Mouse (Mus musculus) liver, postnatal 0 days (tissue): ENCODE results near the gene Man1c1.

ENCODE experiments used
- CTCF ChIP-seq: sonication (generic); IDR thresholded peaks from 2 replicates; pipeline ENCODE4 v1.5.1; 2016; ENCODE audit warnings: antibody characterized with exemption, low read depth
- EP300 ChIP-seq: IDR thresholded peaks from 2 replicates; pipeline ENCODE4 v1.6.1; 2016; ENCODE audit warnings: antibody characterized with exemption, low read depth, mild to moderate bottlenecking

DNA sequence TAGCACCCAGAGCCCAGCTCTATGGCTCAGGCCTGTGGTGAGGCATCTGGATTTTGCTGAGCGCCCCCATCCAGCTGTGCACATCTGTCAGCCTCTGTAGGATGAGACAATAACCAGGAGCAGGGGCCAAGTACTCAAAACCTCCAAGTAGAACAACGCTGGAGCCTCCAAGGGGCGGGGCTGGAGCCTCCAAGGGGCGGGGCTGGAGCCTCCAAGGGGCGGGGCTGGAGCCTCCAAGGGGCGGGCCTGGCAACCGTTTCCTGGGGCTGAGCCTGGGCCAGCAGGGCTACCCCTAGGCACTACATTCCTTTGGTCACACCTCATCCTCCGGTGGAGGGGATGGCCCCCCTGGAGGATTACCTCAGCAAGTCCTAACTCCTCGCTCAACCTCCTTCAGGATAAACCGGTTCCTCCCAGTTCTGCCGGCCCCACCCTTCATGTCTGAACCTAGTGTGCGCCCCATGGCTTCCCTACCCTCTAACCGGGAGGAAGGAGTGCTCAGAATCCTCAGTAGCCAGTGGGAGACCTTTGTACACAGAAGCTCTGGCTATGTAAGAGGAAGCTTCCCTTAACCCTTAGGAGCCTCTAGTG, 30.0 kb upstream of the Man1c1 start:
- no peak for TF ChIP-seq EP300
- TF ChIP-seq CTCF: no peak
